Mouse (Mus musculus): Measurements from ENCODE around the gene Aasdh.

The Aasdh gene

DNA sequence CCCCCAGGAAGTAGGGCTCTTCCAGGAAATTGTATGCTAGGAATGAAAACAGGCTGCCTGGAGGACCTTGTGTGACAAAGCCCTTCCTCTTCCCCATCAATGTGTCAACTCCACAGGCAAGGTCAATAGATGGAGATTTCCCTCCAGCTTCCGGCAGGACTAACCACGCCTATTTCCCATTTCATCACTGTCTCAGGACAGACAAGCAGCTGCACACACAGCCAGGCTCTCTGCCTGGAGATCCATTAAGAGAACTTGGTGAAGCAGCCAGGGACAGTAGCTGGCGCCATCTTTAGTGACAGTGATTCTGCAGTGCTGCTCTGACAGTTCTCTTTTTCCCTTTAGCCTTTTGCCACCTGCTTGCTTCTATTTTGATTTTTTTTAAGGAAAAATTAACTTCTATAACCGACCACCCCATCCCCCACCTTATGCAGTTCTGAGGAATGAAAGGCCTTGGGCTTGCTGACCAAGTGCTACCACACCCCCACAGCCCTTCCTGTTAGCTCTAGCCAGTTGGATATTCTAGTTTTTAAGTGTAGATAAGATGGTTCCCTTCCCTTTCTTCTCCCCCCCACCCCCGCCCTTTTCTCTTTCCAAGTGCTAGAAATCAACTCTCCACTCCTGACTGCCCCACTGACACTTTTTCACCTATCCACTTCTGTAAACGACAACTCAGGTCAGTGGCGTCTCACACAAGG, 24.0 kb upstream of the Aasdh start:
- TF ChIP-seq GATA4 (IDR thresholded peaks at IDR 0.05; ENCODE audit: insufficient replicate concordance, low read length) = peak; percentile 41; the same call in 1 of the 2 replicates

DNA sequence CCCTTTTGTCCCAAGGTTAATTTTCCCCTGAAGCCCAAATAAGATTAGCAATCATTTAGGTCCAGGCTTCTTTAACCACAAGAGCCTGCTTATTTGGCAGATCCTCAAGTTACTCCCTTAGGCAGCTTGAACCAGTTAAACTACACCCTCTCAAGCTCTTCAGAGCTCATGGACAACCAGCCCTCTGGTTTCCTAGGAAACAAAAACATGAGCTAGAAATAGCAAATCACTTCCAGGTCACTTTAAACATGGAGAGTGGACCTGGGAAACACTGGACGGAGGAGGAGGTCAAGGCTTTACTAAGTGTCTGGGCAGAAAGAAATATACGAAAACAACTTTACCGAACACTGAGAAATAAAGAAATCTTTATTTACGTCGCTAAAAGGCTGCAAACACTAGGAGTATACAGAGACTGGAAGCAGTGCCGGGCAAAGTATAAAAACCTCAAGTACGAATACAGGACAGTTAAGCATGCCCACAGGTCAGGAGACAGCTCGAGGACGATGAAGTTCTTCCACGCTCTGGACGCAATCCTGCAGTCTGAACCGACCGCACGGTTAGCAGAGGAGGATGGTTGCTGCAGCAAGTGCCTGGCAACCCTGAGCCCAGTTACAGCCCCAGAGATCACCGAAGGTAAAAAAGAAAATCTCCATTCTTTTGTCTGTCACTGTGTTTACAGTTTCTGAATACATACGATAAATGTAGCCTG, 23.0 kb upstream of the Aasdh start:
- no peak for TF ChIP-seq GATA4 (IDR thresholded peaks at IDR 0.05; ENCODE audit: insufficient replicate concordance, low read length)

- TF ChIP-seq GATA4 (IDR thresholded peaks at IDR 0.05; ENCODE audit: insufficient replicate concordance, low read length) = no peak
Observed at GRCm38 (mm10) chr5:76924296-76924695, 19.0 kb upstream of the Aasdh start.

DNA sequence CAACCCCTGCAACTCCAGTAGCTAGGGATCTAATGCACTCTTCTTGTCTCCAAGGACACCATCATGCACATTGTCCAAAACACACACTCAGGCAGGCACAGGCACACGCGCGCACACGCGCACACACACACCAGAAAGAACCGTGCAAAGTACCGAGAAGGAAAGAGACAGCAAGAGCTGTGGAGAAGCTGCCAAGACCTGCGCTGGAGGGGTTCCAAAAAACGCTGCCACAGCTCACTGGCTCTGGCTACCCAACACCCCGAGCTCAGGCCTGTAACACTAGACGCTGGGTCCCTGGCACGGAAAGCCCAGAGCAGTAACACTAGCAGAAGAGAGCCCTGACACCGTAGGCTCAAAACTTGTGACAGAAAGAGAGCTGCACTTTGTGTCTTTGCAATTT, 18.1 kb upstream of the Aasdh start:
- no peak for TF ChIP-seq GATA4 (IDR thresholded peaks at IDR 0.05; ENCODE audit: insufficient replicate concordance, low read length)

DNA sequence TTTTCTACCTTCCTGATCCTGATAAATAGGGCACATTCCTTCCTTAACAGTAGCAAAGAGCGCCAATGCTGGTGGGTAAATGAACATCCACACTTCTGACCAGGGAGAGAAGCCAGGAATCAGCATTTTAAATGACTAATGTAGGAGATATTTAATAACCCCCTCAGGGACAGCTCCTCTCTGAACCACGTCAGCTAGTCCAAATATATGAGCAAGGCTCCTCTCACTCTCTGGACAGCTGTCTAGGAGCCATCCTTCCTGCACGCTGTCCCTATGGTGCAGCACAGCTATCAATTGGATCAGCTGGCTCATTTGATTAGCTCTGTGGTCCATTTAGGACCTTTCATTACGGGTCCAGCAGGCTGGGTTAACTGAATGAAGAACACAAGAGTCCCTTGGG, 17.5 kb upstream of the Aasdh start:
- TF ChIP-seq GATA4 (IDR thresholded peaks at IDR 0.05; ENCODE audit: insufficient replicate concordance, low read length) = no peak

DNA sequence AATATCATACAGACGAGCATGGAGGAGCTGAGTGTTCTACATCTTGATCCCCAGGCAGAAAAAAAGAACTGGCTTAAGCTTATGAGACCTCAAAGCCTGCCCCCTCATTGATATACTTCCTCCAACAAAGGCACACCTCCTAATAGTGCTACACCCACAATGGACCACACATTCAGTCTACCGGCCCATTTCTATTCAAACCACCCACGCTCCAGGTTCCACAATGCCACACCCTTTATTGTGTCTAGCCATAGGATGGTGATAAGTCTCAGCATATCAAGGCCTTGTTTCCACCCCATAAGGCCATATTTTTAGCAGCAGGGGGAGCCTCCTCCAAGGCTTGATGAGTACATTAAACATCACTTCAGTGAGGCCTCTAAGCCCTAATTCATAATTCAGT, 5.5 kb upstream of the Aasdh start:
- TF ChIP-seq GATA4 (IDR thresholded peaks at IDR 0.05; ENCODE audit: insufficient replicate concordance, low read length) = no peak

- no peak for TF ChIP-seq GATA4 (IDR thresholded peaks at IDR 0.05; ENCODE audit: insufficient replicate concordance, low read length)
Observed at GRCm38 (mm10) chr5:76906155-76906499, 813 bp upstream of the Aasdh start.

- no peak for TF ChIP-seq GATA4 (IDR thresholded peaks at IDR 0.05; ENCODE audit: insufficient replicate concordance, low read length)
Observed at GRCm38 (mm10) chr5:76904713-76905404, 455 bp downstream of the Aasdh start.

DNA sequence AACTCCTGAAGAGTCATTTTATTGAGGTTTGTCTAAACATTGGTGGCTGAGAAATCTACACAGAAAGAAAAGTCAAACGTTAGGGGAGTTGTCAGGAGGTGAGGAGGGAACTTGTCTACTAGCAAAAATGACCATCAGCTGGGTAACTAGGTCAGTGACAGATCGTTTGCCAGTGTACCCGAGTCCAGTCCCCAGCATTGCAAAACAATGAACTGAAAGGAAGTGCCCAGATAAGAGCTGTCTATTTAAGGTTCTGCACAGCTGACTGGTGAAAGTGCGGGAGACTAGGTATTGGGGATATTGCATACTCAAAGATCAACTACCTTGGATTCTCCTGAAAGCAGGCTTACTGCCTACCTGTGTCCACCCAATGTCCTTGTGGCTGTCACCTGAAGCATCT, 3.2 kb downstream of the Aasdh start:
- TF ChIP-seq GATA4 (IDR thresholded peaks at IDR 0.05; ENCODE audit: insufficient replicate concordance, low read length) = peak; percentile 59; the same call in 1 of the 2 replicates

GRCm38 (mm10) chr5:76893084-76893483, 12.2 kb downstream of the Aasdh start:
- no peak for TF ChIP-seq GATA4 (IDR thresholded peaks at IDR 0.05; ENCODE audit: insufficient replicate concordance, low read length)

DNA sequence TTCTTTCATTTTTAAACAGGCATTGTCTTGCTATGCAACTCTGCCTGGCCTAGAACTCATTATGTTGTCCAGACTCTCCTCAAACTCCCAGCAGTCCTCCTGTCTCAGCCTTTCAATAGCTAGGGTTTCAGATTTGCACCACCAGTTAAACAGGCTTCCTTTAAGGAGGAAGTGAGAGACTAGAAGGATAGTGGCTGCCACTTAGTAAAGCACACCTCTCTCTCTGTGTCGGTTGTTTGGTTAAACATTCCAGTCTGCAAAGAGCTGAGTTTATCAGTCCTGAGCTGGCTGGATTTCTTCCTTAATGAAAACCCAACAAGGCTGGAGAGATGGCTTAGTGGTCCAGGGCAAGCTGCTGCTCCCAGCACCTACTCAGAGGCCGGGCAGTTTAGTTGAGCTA, 12.7 kb downstream of the Aasdh start:
- TF ChIP-seq GATA4 (IDR thresholded peaks at IDR 0.05; ENCODE audit: insufficient replicate concordance, low read length) = no peak

DNA sequence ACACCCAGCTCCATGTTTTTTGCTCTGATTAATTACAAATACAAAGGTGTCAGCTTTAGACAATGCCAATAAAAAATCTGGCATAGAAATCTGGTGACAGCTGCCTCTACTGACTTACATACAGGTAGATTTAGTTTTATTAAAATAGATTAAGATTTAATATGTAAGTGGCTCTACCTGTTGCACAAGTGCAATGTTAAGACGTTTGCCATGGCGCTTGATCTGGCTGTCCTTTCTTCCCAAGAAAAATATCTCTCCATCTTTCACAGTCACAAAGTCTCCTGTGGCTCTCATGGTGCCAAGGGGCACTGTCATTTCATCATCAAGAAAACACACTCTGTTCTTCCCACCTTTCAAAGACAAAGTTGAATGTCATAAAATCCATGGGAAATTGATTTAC, 18.3 kb downstream of the Aasdh start:
- no peak for TF ChIP-seq GATA4 (IDR thresholded peaks at IDR 0.05; ENCODE audit: insufficient replicate concordance, low read length)

GRCm38 (mm10) chr5:76884107-76884506, 21.2 kb downstream of the Aasdh start:
- no peak for TF ChIP-seq GATA4 (IDR thresholded peaks at IDR 0.05; ENCODE audit: insufficient replicate concordance, low read length)

DNA sequence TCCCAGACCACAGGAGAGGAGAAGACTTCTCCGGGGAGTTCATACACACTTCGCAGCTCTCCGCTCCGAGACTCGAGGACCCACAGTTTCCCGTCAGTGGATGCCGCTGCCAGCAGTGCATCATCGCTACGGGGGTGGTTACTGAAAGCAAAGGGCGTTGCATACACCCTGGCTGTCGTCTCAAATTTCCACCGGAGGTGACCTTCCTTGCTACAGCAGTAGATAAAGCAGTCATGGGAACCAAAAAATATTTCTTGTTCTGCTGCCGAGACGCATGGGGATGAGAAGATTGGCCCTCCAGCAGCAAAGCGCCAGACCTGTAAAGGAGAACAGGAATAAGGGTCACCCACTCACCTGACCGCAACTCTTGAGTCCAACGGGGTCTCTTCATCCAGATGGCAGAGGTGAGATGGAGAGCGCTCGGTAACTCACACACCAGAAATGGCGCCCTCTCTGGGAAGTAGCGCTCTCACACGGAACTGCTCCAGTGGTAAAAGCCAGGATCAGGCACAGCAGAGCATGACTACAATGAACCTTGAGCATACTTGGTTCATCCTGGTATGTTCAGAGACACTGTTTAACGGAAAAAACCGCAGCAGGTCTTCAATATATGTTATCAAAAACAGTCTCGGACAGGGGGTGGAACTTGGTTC, 29.1 kb downstream of the Aasdh start:
- TF ChIP-seq GATA4 (IDR thresholded peaks at IDR 0.05; ENCODE audit: insufficient replicate concordance, low read length) = no peak

- TF ChIP-seq GATA4 (IDR thresholded peaks at IDR 0.05; ENCODE audit: insufficient replicate concordance, low read length) = no peak
Observed at GRCm38 (mm10) chr5:76869553-76869952, 35.8 kb downstream of the Aasdh start.
